Mouse (Mus musculus): ENCODE data around the gene Defb25. TPM values are rescaled to one million over a fixed set of nuclear protein-coding genes. Genes with fewer than 3 reads are reported as not detected.
"Not testable (repeated sequence)": the region's sequence is repeated elsewhere in the genome, so short reads cannot be mapped to it uniquely, and the experiment has no call there.

The Defb25 gene
- not detected in 2 replicates for polyA plus RNA-seq (2014; fragmentation: Nextera tagmentation; extraction: Ambion mirVana)

DNA sequence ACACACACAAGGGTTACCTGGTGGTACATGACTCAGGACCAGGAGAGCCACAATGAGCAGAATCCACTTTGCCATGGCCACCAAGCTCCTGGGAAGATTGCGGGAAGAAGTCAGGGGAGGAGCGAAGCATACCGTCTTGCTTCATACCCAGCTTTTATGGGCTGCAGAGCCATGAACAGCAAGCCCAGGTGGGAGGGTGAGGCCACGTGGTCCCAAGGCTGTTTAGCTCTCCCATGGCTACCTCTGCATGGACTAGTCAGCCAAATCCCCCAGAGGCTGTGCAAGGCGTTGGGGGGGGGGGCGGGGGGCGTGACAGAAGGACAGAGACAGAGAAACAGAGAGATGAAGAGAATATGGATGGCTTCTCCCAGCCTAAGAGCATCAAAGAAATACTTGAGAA is at the start of gene Defb25:
Gene Defb25, minus strand, starts transcription at position 101 of the 400 bp plus-strand sequence.
- 76% methylated on average over 7 of the region's 7 CpGs for WGBS
- no peak for DNase-seq (ENCODE audit: low spot score)
- no peak for ATAC-seq
- no peak within 1 kb of the TSS for H3K4me3 ChIP-seq (ENCODE audit: low read depth, low read length)
- H3K27ac ChIP-seq (ENCODE audit: low read depth, low read length), result no peak within 1 kb of the TSS
- H3K9me3 ChIP-seq (replicated peaks; ENCODE audit: control insufficient read depth, low read length), result no peaks in the 10 kb centered on the region
- peaks cover 21% of the 10 kb centered on the region for H3K27me3 ChIP-seq (replicated peaks; ENCODE audit: control insufficient read depth, insufficient read depth, low read length)
- no peak within 1 kb of the TSS for H3K4me2 ChIP-seq (ENCODE audit: low read length)
- H3K9ac ChIP-seq (ENCODE audit: low read length), result no peak within 1 kb of the TSS
- peaks cover 5% of the 10 kb centered on the region; the same call in 1 of the 2 replicates for H3K4me1 ChIP-seq (ENCODE audit: control insufficient read depth, insufficient read depth, low read length)
- H3K36me3 ChIP-seq (ENCODE audit: control insufficient read depth, insufficient read depth, low read length), result no peaks in the 10 kb centered on the region

DNA sequence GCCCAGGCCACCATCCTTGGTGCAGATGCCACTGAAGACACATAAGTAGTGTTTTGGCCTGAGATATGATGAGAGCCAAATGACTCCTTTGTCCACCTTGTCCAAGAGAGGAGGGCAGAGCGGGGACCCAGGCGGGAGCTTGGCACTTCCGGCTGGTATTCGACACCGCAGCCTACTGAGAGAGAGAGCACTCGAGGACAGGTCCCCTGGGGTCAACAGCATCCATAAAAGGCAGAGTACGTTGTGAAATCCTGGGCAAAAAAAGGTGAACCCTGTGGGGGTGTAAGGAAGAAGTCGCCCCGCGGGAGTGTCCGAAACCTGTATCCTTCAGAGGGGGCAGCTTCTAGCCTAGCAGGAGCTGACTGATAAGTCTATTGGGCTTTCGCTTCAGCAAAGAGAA is 49.3 kb upstream of the Defb25 start:
- H3K4me1 ChIP-seq (ENCODE audit: control insufficient read depth, insufficient read depth, low read length), result peaks cover 21% of the 10 kb centered on the region
- DNase-seq (ENCODE audit: low spot score), result no peak

DNA sequence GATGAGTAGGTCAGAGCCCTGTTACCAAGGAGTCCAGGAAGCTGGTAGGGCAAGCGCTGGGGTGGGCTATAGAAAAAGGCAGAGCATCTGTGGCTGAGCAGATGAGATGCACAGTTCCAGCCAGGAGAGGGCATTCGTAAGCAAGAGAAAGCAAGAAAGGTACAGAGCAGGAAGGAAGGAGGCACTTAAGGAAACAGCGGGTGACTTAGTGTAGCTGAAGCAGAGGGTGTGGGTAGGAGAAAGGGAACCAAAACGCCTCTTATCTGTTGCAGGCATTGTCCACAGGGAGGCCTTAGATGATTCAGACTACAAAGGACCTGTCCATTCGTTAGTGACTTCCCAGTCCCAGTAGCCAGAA is 48.8 kb upstream of the Defb25 start:
- peaks cover 21% of the 10 kb centered on the region for H3K4me1 ChIP-seq (ENCODE audit: control insufficient read depth, insufficient read depth, low read length)
- peaks cover 45% of the 10 kb centered on the region for H3K36me3 ChIP-seq (ENCODE audit: control insufficient read depth, insufficient read depth, low read length)
- peak; percentile 66 for DNase-seq (ENCODE audit: low spot score)
- H3K27ac ChIP-seq (ENCODE audit: low read depth, low read length), result peak overlapping the region; percentile 96
- peak overlapping the region; percentile 88 for H3K4me2 ChIP-seq (ENCODE audit: low read length)
- H3K4me3 ChIP-seq (ENCODE audit: low read depth, low read length), result peak overlapping the region; percentile 100
- no peaks in the 10 kb centered on the region for H3K27me3 ChIP-seq (replicated peaks; ENCODE audit: control insufficient read depth, insufficient read depth, low read length)
- peak overlapping the region; percentile 95 for H3K9ac ChIP-seq (ENCODE audit: low read length)
- ATAC-seq, result peak; percentile 33; the same call in 1 of the 2 replicates
- H3K9me3 ChIP-seq (replicated peaks; ENCODE audit: control insufficient read depth, low read length), result no peaks in the 10 kb centered on the region
- 35% methylated on average over 5 of the region's 5 CpGs for WGBS

More for the DNA sequence above, 49.3 kb upstream of the Defb25 start:
- no peak for ATAC-seq
- H3K4me2 ChIP-seq (ENCODE audit: low read length), result peak overlapping the region; percentile 88
- H3K27me3 ChIP-seq (replicated peaks; ENCODE audit: control insufficient read depth, insufficient read depth, low read length), result no peaks in the 10 kb centered on the region
- H3K36me3 ChIP-seq (ENCODE audit: control insufficient read depth, insufficient read depth, low read length), result peaks cover 51% of the 10 kb centered on the region
- 82% methylated on average over 12 of the region's 12 CpGs for WGBS
- peak overlapping the region; percentile 95 for H3K9ac ChIP-seq (ENCODE audit: low read length)
- peak overlapping the region; percentile 100 for H3K4me3 ChIP-seq (ENCODE audit: low read depth, low read length)
- no peak overlapping the region for H3K27ac ChIP-seq (ENCODE audit: low read depth, low read length)
- no peaks in the 10 kb centered on the region for H3K9me3 ChIP-seq (replicated peaks; ENCODE audit: control insufficient read depth, low read length)

DNA sequence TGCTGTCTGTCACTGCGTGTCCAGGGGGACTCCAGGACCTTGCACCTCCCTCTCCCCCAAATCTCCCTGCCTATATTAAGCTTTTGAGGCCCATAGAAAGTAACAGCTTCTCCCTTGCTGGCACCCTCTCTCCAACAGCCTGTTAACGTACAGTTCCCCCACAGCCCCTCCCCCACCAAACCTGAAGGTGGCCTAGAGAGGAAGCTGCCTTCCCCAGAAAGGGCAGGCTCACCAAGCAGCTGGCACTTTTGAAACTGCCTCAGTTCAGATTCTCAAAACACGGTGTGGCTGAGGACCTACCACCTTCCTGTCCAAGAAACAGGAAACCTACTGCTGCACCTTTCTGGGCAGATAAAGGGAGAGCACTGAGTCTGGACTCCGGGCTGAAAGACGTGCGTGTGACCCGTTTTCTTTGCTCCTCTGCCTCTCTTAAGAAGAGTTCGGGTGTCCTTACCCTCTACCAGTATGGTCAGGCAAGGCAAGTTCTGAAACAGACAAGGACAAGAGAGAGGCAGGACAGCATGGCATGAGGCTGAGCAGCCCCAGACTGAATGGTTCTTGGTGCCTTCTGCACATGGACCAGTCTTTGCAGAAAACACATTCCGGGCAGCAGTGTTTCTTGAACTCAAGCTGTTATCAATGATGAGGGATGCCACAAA is 48.3 kb upstream of the Defb25 start:
- Histone ChIP-seq H3K36me3 (ENCODE audit: control insufficient read depth, insufficient read depth, low read length) (peaks cover 40% of the 10 kb centered on the region), H3K9ac (ENCODE audit: low read length) (peak overlapping the region; percentile 95), H3K4me3 (ENCODE audit: low read depth, low read length) (peak overlapping the region; percentile 100), H3K4me1 (ENCODE audit: control insufficient read depth, insufficient read depth, low read length) (peaks cover 21% of the 10 kb centered on the region), H3K9me3 (replicated peaks; ENCODE audit: control insufficient read depth, low read length) (no peaks in the 10 kb centered on the region), H3K27ac (ENCODE audit: low read depth, low read length) (peak overlapping the region; percentile 96), H3K4me2 (ENCODE audit: low read length) (peak overlapping the region; percentile 88), H3K27me3 (replicated peaks; ENCODE audit: control insufficient read depth, insufficient read depth, low read length) (no peaks in the 10 kb centered on the region)
- ATAC-seq (peak; percentile 1; the same call in 1 of the 2 replicates), DNase-seq (ENCODE audit: low spot score) (peak; percentile 53)
- 61% methylated on average over 9 of the region's 9 CpGs for WGBS

DNA sequence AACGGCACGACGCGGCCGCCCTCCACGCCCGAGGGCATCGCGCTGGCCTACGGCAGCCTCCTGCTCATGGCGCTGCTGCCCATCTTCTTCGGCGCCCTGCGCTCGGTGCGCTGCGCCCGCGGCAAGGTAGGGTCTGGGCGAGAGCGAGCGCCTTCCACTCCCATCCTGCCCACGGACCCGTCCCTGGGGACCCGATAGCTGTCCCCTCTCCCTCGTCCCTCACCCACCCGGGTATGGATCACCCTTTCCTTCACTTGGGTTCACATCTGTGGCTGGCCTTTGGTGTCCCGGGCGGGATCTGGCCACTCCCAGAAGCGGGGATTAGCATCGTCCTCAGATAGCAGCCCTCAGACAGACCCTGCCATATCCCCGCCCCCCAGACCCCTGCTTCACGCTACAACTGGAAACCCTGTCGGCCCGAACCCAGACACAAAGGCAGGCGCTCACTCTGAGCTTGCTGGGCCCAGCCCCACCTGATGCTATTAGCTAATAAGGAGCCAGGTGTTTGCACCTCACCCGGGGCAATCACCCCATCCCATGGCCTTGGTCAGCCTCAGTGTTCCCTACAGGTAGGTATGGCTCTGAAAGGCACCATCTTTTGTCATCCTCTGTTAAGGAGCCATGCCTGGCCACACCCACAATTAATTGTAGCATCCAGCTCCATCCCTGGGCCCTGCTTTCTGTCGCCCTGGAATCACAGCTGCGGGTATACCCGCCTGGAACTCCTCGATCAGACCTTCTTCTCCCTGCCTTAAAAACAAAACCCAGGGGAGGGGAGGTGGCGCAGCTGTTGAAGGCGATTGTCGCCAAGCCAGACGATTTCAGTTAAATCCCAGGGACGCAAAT is 47.0 kb upstream of the Defb25 start:
- Histone ChIP-seq H3K27me3 (replicated peaks; ENCODE audit: control insufficient read depth, insufficient read depth, low read length) (no peaks in the 10 kb centered on the region), H3K9me3 (replicated peaks; ENCODE audit: control insufficient read depth, low read length) (no peaks in the 10 kb centered on the region), H3K4me1 (ENCODE audit: control insufficient read depth, insufficient read depth, low read length) (peaks cover 21% of the 10 kb centered on the region), H3K36me3 (ENCODE audit: control insufficient read depth, insufficient read depth, low read length) (peaks cover 28% of the 10 kb centered on the region), H3K9ac (ENCODE audit: low read length) (peak overlapping the region; percentile 95), H3K27ac (ENCODE audit: low read depth, low read length) (peak overlapping the region; percentile 96), H3K4me3 (ENCODE audit: low read depth, low read length) (peak overlapping the region; percentile 100), H3K4me2 (ENCODE audit: low read length) (peak overlapping the region; percentile 88)
- DNase-seq (ENCODE audit: low spot score) (peak; percentile 65), ATAC-seq (peak; percentile 77)
- WGBS, result under 1% methylated on average over 37 of the region's 46 CpGs

DNA sequence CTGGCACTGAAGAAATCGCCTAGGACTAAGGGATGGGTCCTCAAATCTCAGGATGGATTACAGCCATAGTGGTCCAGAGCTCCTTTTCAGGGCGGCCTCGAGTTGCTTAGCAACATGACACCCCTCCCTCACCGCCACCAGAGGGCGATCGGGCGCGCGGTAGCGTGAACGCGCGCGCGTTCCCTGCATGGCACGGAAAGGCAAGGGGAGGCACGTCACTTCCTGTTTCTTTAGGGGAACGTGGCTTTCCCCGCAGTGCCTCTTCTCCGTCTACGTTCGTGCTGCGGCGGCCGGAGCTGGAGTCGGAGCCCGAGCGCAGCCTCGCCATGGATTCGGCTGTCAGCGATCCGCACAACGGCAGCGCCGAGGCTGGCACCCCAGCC is 46.4 kb upstream of the Defb25 start, which contains the start of gene H13:
Gene H13, plus strand, starts transcription at position 206 of the 383 bp plus-strand sequence.
- H3K36me3 ChIP-seq (ENCODE audit: control insufficient read depth, insufficient read depth, low read length), result peaks cover 22% of the 10 kb centered on the region
- peak within 1 kb of the TSS; percentile 95 for H3K9ac ChIP-seq (ENCODE audit: low read length)
- H3K27me3 ChIP-seq (replicated peaks; ENCODE audit: control insufficient read depth, insufficient read depth, low read length), result no peaks in the 10 kb centered on the region
- ATAC-seq (peak; percentile 85), DNase-seq (ENCODE audit: low spot score) (peak; percentile 97)
- H3K9me3 ChIP-seq (replicated peaks; ENCODE audit: control insufficient read depth, low read length), result no peaks in the 10 kb centered on the region
- H3K4me3 ChIP-seq (ENCODE audit: low read depth, low read length), result peak within 1 kb of the TSS; percentile 100
- peaks cover 21% of the 10 kb centered on the region for H3K4me1 ChIP-seq (ENCODE audit: control insufficient read depth, insufficient read depth, low read length)
- H3K4me2 ChIP-seq (ENCODE audit: low read length), result peak within 1 kb of the TSS; percentile 88
- under 1% methylated on average over 35 of the region's 35 CpGs for WGBS
- peak within 1 kb of the TSS; percentile 96 for H3K27ac ChIP-seq (ENCODE audit: low read depth, low read length)

DNA sequence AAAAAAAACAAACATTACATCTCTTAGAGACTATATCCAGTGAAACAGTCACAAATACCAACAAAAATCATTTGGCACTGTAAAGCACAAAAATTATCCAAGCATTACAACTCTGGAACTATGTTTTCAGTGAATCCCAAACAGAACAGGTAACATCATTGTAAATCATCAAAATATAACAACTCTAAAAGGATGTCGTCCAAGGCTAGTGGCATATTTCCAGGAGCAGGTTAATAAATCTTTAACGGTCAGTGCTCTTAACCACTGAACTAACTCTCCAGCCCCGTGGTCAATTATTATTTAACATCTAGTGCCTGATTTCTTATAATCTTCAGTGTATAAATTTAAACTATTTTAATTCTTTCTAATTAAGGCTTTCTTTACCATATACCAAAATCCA is 43.3 kb upstream of the Defb25 start:
- H3K27ac ChIP-seq (ENCODE audit: low read depth, low read length), result not testable (repeated sequence)

DNA sequence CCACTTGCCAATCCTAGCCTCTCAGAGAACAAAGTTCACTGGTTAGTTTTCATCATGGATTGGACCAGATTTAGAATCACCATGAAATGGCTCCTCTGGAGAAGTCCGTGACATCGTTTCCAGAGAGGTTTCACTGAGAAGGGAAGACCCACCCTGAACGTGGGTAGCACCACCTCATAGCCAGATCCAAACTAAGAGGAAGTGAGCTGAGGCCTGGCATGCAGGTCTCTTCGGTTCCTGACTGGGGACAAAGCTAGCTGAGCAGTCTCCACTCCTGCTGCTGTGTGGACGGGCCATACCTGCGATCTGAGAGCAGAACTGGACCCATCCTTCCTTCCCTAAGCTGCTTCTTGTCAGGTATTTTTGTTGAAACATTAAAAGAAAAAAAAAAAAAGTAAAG is 38.3 kb upstream of the Defb25 start:
- Histone ChIP-seq H3K4me3 (ENCODE audit: low read depth, low read length) (no peak overlapping the region), H3K27me3 (replicated peaks; ENCODE audit: control insufficient read depth, insufficient read depth, low read length) (no peaks in the 10 kb centered on the region), H3K4me1 (ENCODE audit: control insufficient read depth, insufficient read depth, low read length) (no peaks in the 10 kb centered on the region), H3K4me2 (ENCODE audit: low read length) (no peak overlapping the region), H3K27ac (ENCODE audit: low read depth, low read length) (no peak overlapping the region), H3K36me3 (ENCODE audit: control insufficient read depth, insufficient read depth, low read length) (no peaks in the 10 kb centered on the region), H3K9me3 (replicated peaks; ENCODE audit: control insufficient read depth, low read length) (no peaks in the 10 kb centered on the region), H3K9ac (ENCODE audit: low read length) (no peak overlapping the region)
- 79% methylated on average over 6 of the region's 6 CpGs for WGBS
- DNase-seq (ENCODE audit: low spot score) (no peak), ATAC-seq (no peak)

More for the DNA sequence above, 43.3 kb upstream of the Defb25 start:
- H3K4me1 ChIP-seq (ENCODE audit: control insufficient read depth, insufficient read depth, low read length); ATAC-seq; H3K9ac ChIP-seq (ENCODE audit: low read length); H3K9me3 ChIP-seq (replicated peaks; ENCODE audit: control insufficient read depth, low read length); H3K27me3 ChIP-seq (replicated peaks; ENCODE audit: control insufficient read depth, insufficient read depth, low read length); H3K4me3 ChIP-seq (ENCODE audit: low read depth, low read length); H3K4me2 ChIP-seq (ENCODE audit: low read length); H3K36me3 ChIP-seq (ENCODE audit: control insufficient read depth, insufficient read depth, low read length); DNase-seq (ENCODE audit: low spot score): not testable (repeated sequence)
- 82% methylated on average over 3 of the region's 3 CpGs for WGBS
